Mouse (Mus musculus): ENCODE data around the gene Kcnj10. TPM values are rescaled to one million over a fixed set of nuclear protein-coding genes. Genes with fewer than 3 reads are reported as not detected.
A peak's percentile ranks its signal among the peaks of the same experiment; 100 is the strongest.

The Kcnj10 gene
- polyA plus RNA-seq, 1 experiment, result 58.4 TPM

DNA sequence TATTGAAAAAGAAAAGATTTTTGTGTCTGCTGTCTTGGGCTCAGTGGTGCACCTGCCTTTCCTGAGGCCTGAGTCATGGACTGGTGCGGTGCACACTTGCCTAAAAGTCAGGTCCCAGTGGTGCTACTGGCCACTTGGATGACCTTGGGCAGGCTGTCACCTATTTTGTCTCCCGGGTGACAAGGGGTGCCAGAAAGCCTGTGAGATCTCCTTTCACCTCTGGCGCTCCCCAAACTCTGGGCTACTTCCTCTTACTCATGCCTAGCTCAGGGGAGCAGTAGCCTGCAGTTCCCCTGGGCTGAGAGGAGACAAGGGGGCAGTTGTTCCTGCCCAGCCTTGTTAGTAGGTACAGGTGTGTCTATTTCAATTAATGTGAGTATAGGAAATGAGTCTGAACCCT is 38.7 kb upstream of the Kcnj10 start:
- TF ChIP-seq CTCF (IDR thresholded peaks at IDR 0.05; ENCODE audit: low read depth, low read length) (no peak), POLR2A (IDR thresholded peaks at IDR 0.05; ENCODE audit: borderline replicate concordance, low read depth, low read length) (no peak)
- H3K27ac ChIP-seq (ENCODE audit: insufficient read depth, low read depth, low read length), result no peak overlapping the region
- no peak overlapping the region for H3K4me3 ChIP-seq (ENCODE audit: insufficient read depth, low read length)
- peaks cover 27% of the 10 kb centered on the region for H3K4me1 ChIP-seq (ENCODE audit: control insufficient read depth, insufficient read depth, low read length)

DNA sequence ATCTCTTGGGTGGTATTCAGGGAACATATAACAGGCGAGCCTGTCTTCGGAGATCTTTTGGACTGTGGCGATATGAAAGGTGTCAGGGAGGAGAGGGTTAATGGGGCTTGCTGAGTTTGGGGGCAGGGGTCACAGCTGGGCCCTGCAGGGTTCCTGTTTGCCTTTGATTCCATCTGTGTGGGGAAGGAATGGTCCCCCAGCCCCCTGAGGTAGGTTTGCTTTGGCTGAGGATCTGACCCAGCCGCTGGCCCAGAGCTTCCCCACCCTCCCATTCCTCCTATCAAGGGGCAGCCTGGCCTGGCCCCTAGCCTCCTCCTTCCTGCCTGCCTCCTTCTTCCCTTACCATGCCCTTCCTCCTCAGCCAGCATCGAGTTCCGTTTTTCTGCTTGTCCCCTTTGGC is 38.2 kb upstream of the Kcnj10 start:
- Histone ChIP-seq H3K27ac (ENCODE audit: insufficient read depth, low read depth, low read length) (no peak overlapping the region), H3K4me1 (ENCODE audit: control insufficient read depth, insufficient read depth, low read length) (peaks cover 27% of the 10 kb centered on the region), H3K4me3 (ENCODE audit: insufficient read depth, low read length) (no peak overlapping the region)
- TF ChIP-seq CTCF (IDR thresholded peaks at IDR 0.05; ENCODE audit: low read depth, low read length) (no peak), POLR2A (IDR thresholded peaks at IDR 0.05; ENCODE audit: borderline replicate concordance, low read depth, low read length) (no peak)

DNA sequence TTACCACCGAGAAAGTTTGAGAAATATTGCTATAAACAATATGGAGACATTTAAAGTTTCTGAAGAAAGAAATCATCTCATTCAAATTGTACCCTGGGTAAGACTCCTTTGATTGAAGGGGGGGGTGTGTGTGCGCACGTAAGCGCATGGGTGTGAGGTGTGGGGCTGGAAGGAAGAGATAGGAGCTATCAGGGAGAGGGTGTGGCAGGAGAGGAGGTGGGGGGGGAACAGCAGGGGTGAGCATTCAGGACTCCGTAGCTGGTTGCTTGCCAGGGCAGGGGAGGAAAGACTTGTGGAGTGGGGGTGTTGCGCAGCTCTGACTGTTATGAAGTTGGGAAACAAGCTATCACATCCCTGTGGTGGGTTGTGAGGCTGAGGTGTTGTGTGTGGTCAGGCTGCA is 36.6 kb upstream of the Kcnj10 start:
- Histone ChIP-seq H3K4me1 (ENCODE audit: control insufficient read depth, insufficient read depth, low read length) (peaks cover 29% of the 10 kb centered on the region), H3K4me3 (ENCODE audit: insufficient read depth, low read length) (no peak overlapping the region), H3K27ac (ENCODE audit: insufficient read depth, low read depth, low read length) (no peak overlapping the region)
- TF ChIP-seq CTCF (IDR thresholded peaks at IDR 0.05; ENCODE audit: low read depth, low read length) (no peak), POLR2A (IDR thresholded peaks at IDR 0.05; ENCODE audit: borderline replicate concordance, low read depth, low read length) (no peak)

GRCm38 (mm10) chr1:172305153-172305552 is 35.9 kb upstream of the Kcnj10 start:
- TF ChIP-seq POLR2A (IDR thresholded peaks at IDR 0.05; ENCODE audit: borderline replicate concordance, low read depth, low read length) (no peak), CTCF (IDR thresholded peaks at IDR 0.05; ENCODE audit: low read depth, low read length) (no peak)
- no peak overlapping the region for H3K27ac ChIP-seq (ENCODE audit: insufficient read depth, low read depth, low read length)
- peaks cover 32% of the 10 kb centered on the region for H3K4me1 ChIP-seq (ENCODE audit: control insufficient read depth, insufficient read depth, low read length)
- no peak overlapping the region for H3K4me3 ChIP-seq (ENCODE audit: insufficient read depth, low read length)

GRCm38 (mm10) chr1:172305635-172306034 is 35.4 kb upstream of the Kcnj10 start:
- peaks cover 36% of the 10 kb centered on the region for H3K4me1 ChIP-seq (ENCODE audit: control insufficient read depth, insufficient read depth, low read length)
- TF ChIP-seq POLR2A (IDR thresholded peaks at IDR 0.05; ENCODE audit: borderline replicate concordance, low read depth, low read length) (no peak), CTCF (IDR thresholded peaks at IDR 0.05; ENCODE audit: low read depth, low read length) (no peak)
- H3K27ac ChIP-seq (ENCODE audit: insufficient read depth, low read depth, low read length), result peak overlapping the region; percentile 59
- H3K4me3 ChIP-seq (ENCODE audit: insufficient read depth, low read length), result no peak overlapping the region

GRCm38 (mm10) chr1:172306196-172306595 is 34.8 kb upstream of the Kcnj10 start:
- Histone ChIP-seq H3K4me1 (ENCODE audit: control insufficient read depth, insufficient read depth, low read length) (peaks cover 39% of the 10 kb centered on the region), H3K27ac (ENCODE audit: insufficient read depth, low read depth, low read length) (peak overlapping the region; percentile 59)

DNA sequence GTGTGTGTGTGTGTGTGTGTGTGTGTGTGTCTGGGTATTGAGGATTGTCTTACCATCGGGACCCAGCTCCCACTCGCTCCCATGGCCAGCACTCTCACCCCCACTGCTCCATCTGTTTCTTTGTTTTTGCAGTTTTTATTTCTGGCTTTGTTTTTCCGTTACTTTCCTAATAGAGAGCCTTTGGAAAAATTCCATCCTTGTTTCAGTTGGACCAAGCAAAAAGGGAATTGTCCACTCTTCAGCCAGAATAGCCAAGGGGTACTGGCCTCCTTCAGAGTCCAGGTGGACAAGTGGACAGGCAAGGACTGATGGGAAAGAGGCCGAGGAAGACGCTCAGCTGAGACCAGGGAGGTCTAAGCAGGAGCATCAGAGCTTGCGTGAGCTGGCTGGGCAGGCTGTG is 34.1 kb upstream of the Kcnj10 start:
- no peak overlapping the region for H3K4me3 ChIP-seq (ENCODE audit: insufficient read depth, low read length)
- H3K4me1 ChIP-seq (ENCODE audit: control insufficient read depth, insufficient read depth, low read length), result peaks cover 39% of the 10 kb centered on the region
- no peak overlapping the region for H3K27ac ChIP-seq (ENCODE audit: insufficient read depth, low read depth, low read length)
- TF ChIP-seq CTCF (IDR thresholded peaks at IDR 0.05; ENCODE audit: low read depth, low read length), result no peak
- TF ChIP-seq POLR2A (IDR thresholded peaks at IDR 0.05; ENCODE audit: borderline replicate concordance, low read depth, low read length), result no peak

More at GRCm38 (mm10) chr1:172306196-172306595, 34.8 kb upstream of the Kcnj10 start:
- TF ChIP-seq CTCF (IDR thresholded peaks at IDR 0.05; ENCODE audit: low read depth, low read length), result no peak
- no peak for TF ChIP-seq POLR2A (IDR thresholded peaks at IDR 0.05; ENCODE audit: borderline replicate concordance, low read depth, low read length)
- H3K4me3 ChIP-seq (ENCODE audit: insufficient read depth, low read length), result no peak overlapping the region

- Histone ChIP-seq H3K4me1 (ENCODE audit: control insufficient read depth, insufficient read depth, low read length) (peaks cover 34% of the 10 kb centered on the region), H3K27ac (ENCODE audit: insufficient read depth, low read depth, low read length) (no peak overlapping the region), H3K4me3 (ENCODE audit: insufficient read depth, low read length) (no peak overlapping the region)
- no peak for TF ChIP-seq CTCF (IDR thresholded peaks at IDR 0.05; ENCODE audit: low read depth, low read length)
- TF ChIP-seq POLR2A (IDR thresholded peaks at IDR 0.05; ENCODE audit: borderline replicate concordance, low read depth, low read length), result no peak
Observed at GRCm38 (mm10) chr1:172307936-172308335, 33.1 kb upstream of the Kcnj10 start.

- Histone ChIP-seq H3K4me3 (ENCODE audit: insufficient read depth, low read length) (no peak overlapping the region), H3K27ac (ENCODE audit: insufficient read depth, low read depth, low read length) (no peak overlapping the region), H3K4me1 (ENCODE audit: control insufficient read depth, insufficient read depth, low read length) (peaks cover 29% of the 10 kb centered on the region)
- TF ChIP-seq POLR2A (IDR thresholded peaks at IDR 0.05; ENCODE audit: borderline replicate concordance, low read depth, low read length) (no peak), CTCF (IDR thresholded peaks at IDR 0.05; ENCODE audit: low read depth, low read length) (no peak)
Observed at GRCm38 (mm10) chr1:172308409-172308808, 32.6 kb upstream of the Kcnj10 start.

DNA sequence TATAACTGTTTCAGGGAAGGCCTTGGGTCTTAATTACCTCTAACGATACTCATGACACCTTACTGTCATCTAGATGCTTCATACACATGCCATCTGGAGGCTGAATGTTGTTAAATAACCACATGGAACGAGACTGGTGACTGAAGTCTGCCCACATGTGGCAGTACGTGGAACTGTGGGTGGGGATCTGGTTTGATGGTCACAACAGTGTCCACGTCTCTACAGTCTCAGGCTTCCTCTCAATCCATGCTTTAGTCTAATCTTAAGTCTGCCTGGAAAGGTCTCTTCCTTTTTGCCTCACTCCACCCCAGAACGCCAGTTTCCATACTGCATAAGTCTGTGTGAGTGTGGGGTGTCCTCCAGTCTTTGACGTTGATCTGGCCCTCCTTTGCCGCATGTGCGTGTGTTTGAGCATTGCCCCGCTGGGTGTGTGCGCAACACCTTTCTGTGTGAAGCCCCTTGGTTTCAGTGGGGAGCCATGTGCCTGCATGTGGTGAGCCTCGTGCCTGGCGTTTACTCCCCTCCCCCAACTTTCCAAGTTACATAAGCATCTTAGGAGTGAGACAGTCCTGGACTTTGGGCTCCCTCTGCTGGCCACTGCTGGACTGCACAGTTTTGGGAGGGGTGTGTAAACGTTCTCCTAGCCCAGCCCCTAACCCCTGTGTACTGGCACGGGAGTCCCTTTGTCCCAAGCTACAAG is 31.2 kb upstream of the Kcnj10 start:
- peak overlapping the region; percentile 67 for H3K4me3 ChIP-seq (ENCODE audit: insufficient read depth, low read length)
- H3K4me1 ChIP-seq (ENCODE audit: control insufficient read depth, insufficient read depth, low read length), result peaks cover 37% of the 10 kb centered on the region
- H3K27ac ChIP-seq (ENCODE audit: insufficient read depth, low read depth, low read length), result peak overlapping the region; percentile 88
- TF ChIP-seq CTCF (IDR thresholded peaks at IDR 0.05; ENCODE audit: low read depth, low read length), result peak; percentile 93
- TF ChIP-seq POLR2A (IDR thresholded peaks at IDR 0.05; ENCODE audit: borderline replicate concordance, low read depth, low read length), result no peak

Data from bone marrow macrophage, adult 2 months (primary cell).